Mouse (Mus musculus): ENCODE results near the gene Hoxa4.

The Hoxa4 gene

DNA sequence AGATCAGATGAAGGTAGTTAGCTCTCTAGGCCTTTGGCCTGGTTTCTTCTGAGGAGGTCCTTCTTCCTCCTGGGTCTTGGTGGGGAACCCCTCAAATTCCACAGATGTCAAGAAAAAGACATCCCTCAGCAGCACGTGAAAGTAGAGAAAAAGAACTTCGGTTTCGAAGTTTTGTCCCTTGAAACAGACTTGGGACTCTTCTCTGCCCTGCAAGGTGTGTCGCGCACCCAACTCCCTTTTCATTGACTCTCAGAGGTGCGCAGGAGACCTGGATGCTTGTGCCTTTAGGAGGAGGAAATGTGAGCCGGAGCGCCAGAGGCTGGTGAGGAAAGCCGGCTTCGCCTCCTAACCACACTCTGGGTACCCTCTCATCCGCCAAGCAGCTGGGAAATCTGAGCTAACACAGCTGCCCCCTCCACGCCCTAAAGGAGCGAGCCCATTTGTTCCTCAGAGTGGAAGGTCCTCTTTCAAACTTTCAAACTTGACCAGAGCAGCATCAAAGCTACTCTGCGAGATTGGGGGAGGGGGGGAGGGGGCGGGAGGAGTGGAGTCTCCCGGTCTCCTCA, 41.1 kb downstream of the Hoxa4 start:
- no peak for DNase-seq (ENCODE audit: low spot score)

All from T-cell, adult 2 months (primary cell).